Mouse (Mus musculus) urinary bladder, adult 2 months (tissue): ENCODE results near the gene BC029722. TPM values are rescaled to one million over a fixed set of nuclear protein-coding genes. Genes with fewer than 3 reads are reported as not detected.

ENCODE experiments used
- DNase-seq: peaks from one replicate; pipeline ENCODE4 v3.0.0; 2022; ENCODE audit warnings: low spot score
- polyA plus RNA-seq: library from polyadenylated mRNA; depleted of rRNA; stranded (reverse); fragments of >200 nt; gene quantifications from 2 replicates; pipeline ENCODE4 v1.2.3, GENCODE M21; 2012; rRNA removed

Gene BC029722
- polyA plus RNA-seq, 1 experiment = 48.4 TPM

- no peak for DNase-seq
Measured at GRCm38 (mm10) chr2:155779066-155779465, 40.2 kb downstream of the BC029722 start.

- DNase-seq = no peak
Measured at GRCm38 (mm10) chr2:155778004-155778403, 41.2 kb downstream of the BC029722 start.

DNA sequence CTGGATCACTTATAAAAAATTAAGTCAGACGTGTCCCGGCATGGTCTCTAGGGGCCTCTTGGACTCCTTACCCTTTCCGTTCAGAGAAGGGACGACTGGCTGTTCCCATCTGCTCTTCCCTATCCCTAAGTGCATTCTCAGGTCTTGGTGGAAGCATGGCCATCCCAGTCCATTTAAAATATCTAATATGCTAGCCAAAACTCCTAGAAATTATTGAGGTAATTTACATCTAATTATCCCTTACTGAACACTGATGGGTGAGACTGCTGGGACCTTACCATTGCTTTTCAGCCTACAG lies 41.6 kb downstream of the BC029722 start:
- no peak for DNase-seq

- no peak for DNase-seq
Measured at GRCm38 (mm10) chr2:155776824-155777687, 42.2 kb downstream of the BC029722 start.

GRCm38 (mm10) chr2:155775685-155776263 lies 43.5 kb downstream of the BC029722 start:
- DNase-seq = peak; percentile 58

GRCm38 (mm10) chr2:155774927-155775684 lies 44.1 kb downstream of the BC029722 start, which contains the start of gene Mmp24:
Gene Mmp24, plus strand, starts transcription at chr2:155775342.
- no peak for DNase-seq

- DNase-seq = no peak
Measured at GRCm38 (mm10) chr2:155774261-155774926, 44.8 kb downstream of the BC029722 start.

DNA sequence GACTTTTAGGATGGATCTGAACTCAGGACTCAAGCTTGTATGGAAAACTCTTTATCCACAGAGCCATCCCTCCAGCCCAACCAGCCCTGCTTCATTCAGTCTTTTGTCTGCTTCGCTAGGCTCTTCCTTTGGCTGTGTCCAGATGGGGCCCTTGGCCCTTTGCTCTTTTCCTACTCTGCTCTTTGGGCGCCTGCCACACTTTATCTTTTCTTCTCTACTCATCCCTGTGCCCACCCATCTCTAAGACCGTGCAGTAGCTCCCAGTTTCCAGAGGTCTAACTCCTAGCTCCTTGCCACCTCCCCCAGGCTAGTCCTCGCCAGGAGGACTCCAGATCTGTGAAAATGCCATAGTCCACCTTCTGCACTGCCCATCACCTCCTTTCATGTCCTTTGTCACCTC lies 45.6 kb downstream of the BC029722 start:
- no peak for DNase-seq

Other genes starting within 250 kb of the BC029722 start
- 15.4 and 17.5 TPM in 2 replicates for gene Gss, start 226.6 kb downstream of the BC029722 start, polyA plus RNA-seq
- 0.01 TPM in 1 of 2 replicates, not detected in the other for gene Myh7b, start 208.2 kb downstream of the BC029722 start, polyA plus RNA-seq
- 86.9 and 90.7 TPM in 2 replicates for gene Trpc4ap, start 127.0 kb downstream of the BC029722 start, polyA plus RNA-seq
- gene Edem2, start 90.0 kb downstream of the BC029722 start, polyA plus RNA-seq = 56.1 and 78.7 TPM in 2 replicates
- not detected in 2 replicates for gene Gm17581, start 83.6 kb downstream of the BC029722 start, polyA plus RNA-seq
- gene Procr, start 68.3 kb downstream of the BC029722 start, polyA plus RNA-seq = 19.3 and 21.2 TPM in 2 replicates
- gene Mmp24, start 44.1 kb downstream of the BC029722 start, polyA plus RNA-seq = 0.04 and 0.09 TPM in 2 replicates
- gene Eif6, start 7.5 kb upstream of the BC029722 start, polyA plus RNA-seq = 63.3 and 65.9 TPM in 2 replicates
- gene Fam83c, start 15.4 kb upstream of the BC029722 start, polyA plus RNA-seq = 2.6 and 3.7 TPM in 2 replicates
- gene Uqcc1, start 110.9 kb upstream of the BC029722 start, polyA plus RNA-seq = 47.0 and 60.2 TPM in 2 replicates
- not detected in 2 replicates for gene Gm15557, start 121.3 kb upstream of the BC029722 start, polyA plus RNA-seq
- 1.5 and 1.7 TPM in 2 replicates for gene Gdf5, start 125.9 kb upstream of the BC029722 start, polyA plus RNA-seq
- gene Cep250, start 137.0 kb upstream of the BC029722 start, polyA plus RNA-seq = 11.7 and 13.4 TPM in 2 replicates
- 2.3 and 4.7 TPM in 2 replicates for gene 6430550D23Rik, start 188.6 kb upstream of the BC029722 start, polyA plus RNA-seq
- gene Ergic3, start 188.6 kb upstream of the BC029722 start, polyA plus RNA-seq = 190 and 196 TPM in 2 replicates
- 121 and 126 TPM in 2 replicates for gene Fer1l4, start 233.5 kb upstream of the BC029722 start, polyA plus RNA-seq
- 4.4 and 5.1 TPM in 2 replicates for gene Spag4, start 245.7 kb upstream of the BC029722 start, polyA plus RNA-seq